Mouse (Mus musculus): ENCODE data around the gene Rab43. TPM values are rescaled to one million over a fixed set of nuclear protein-coding genes. Genes with fewer than 3 reads are reported as not detected.
A peak's percentile ranks its signal among the peaks of the same experiment; 100 is the strongest.

Rab43 gene
- polyA plus RNA-seq, 1 experiment from 2014 or later, result 11.3 TPM

DNA sequence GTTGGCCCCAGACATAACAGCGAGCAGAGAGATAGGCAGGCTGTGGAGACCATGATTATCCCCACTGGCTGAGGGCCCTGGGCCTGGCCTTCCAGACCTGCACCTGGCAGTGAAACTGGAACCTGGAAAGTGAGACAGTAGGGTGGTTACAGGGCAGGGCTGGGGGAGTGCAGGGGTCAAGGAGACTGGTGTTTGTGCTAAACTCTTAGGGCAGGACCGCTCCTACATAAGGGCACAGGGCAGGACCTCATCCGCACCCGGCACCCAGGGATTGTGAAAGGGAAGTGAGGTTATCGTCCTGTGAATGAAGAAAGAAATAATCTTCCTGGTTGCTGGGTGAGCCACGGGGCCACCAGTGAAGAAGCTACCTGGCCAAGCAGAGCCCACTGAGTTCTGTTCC is 22.2 kb downstream of the Rab43 start:
- peak; percentile 38 for ATAC-seq

DNA sequence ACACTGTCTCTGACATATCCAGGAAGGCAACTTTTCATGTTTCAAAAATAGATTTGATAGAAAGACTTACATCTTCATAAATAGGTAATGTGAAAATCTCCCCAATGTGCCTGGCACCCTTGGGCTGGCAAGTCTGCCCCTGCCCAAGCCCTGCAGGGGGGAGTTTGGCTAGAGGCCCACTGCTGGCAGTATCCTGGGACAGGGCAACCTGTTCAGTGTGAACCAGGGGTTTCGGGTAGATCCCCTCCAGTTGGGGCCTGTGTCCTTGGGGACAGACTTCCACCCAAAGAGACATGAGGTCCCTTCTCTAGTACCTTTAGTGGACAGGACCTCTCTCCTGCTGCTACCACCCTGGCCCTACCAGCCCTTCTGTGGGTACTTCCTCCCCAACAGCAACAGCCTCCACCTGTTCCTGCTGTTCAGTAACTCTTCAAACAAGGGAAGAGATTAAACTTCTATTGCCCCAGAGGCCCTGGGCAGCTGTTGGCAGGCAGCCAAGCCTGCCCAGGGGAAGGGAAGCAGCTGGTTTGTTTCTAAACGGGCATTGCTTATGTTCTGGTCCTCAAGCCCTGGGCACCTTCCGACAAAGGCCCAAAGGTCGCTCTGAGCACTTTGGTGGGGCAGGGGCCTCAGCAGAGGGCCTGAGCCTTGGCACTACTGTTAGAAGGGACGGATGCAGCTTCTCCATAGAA is 22.9 kb downstream of the Rab43 start:
- 32% methylated on average over 5 of the region's 5 CpGs for WGBS
- H3K4me2 ChIP-seq (ENCODE audit: low read depth, low read length), result peak overlapping the region; percentile 7
- peaks cover 29% of the 10 kb centered on the region for H3K4me1 ChIP-seq (ENCODE audit: control insufficient read depth, insufficient read depth, low read length)
- H3K9ac ChIP-seq (ENCODE audit: low read depth, low read length), result peak overlapping the region; percentile 54
- no peaks in the 10 kb centered on the region for H3K27me3 ChIP-seq (replicated peaks; ENCODE audit: control insufficient read depth, insufficient read depth, low read length)
- H3K9me3 ChIP-seq (ENCODE audit: control insufficient read depth, low read length), result no peaks in the 10 kb centered on the region
- H3K36me3 ChIP-seq (ENCODE audit: control insufficient read depth, insufficient read depth, low read length), result no peaks in the 10 kb centered on the region
- H3K27ac ChIP-seq (ENCODE audit: low read length), result peak overlapping the region; percentile 92
- no peak overlapping the region for H3K4me3 ChIP-seq (ENCODE audit: low read length)
- peak; percentile 84 for ATAC-seq

More for the DNA sequence above, 22.2 kb downstream of the Rab43 start:
- Histone ChIP-seq H3K9ac (ENCODE audit: low read depth, low read length) (peak overlapping the region; percentile 54), H3K36me3 (ENCODE audit: control insufficient read depth, insufficient read depth, low read length) (no peaks in the 10 kb centered on the region), H3K4me2 (ENCODE audit: low read depth, low read length) (peak overlapping the region; percentile 7), H3K27ac (ENCODE audit: low read length) (peak overlapping the region; percentile 92), H3K9me3 (ENCODE audit: control insufficient read depth, low read length) (no peaks in the 10 kb centered on the region), H3K4me3 (ENCODE audit: low read length) (no peak overlapping the region), H3K27me3 (replicated peaks; ENCODE audit: control insufficient read depth, insufficient read depth, low read length) (no peaks in the 10 kb centered on the region), H3K4me1 (ENCODE audit: control insufficient read depth, insufficient read depth, low read length) (peaks cover 29% of the 10 kb centered on the region)
- 68% methylated on average over 6 of the region's 6 CpGs for WGBS

DNA sequence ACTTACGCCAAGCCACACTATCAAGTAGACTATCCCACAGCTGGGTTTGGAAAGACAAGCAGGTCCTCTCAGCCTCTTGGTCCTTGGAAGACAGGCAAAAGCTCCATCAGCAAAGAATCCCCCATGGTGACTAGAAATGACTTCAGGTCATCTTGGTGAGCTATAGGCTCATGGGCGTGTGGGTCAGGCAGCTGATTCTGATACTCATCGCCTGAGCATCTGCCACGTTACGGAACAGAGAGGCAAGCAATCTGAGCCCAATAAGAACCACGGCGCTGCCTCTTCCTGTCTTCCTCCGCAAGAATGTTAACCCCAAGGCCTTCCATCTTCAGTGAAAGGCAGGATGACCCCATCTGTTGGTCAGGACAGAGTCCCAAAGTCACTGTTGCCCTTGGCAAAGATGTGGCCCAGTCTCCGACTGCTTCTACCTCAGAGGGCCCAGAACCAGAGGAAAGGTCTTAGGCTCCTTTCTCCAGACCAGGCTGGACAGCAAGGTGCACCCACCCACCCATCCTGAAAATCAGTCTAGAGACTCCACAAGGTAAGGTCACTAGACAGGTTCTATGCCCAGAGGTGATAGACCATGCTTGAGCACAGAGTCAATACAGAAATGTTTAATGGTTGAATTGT is 23.6 kb downstream of the Rab43 start:
- 0 out of 2 replicates have a peak overlapping the region, but pooled peaks have one; percentile 49 for H3K9ac ChIP-seq (ENCODE audit: low read depth, low read length)
- no peak overlapping the region for H3K4me2 ChIP-seq (ENCODE audit: low read depth, low read length)
- peak overlapping the region; percentile 92 for H3K27ac ChIP-seq (ENCODE audit: low read length)
- no peaks in the 10 kb centered on the region for H3K27me3 ChIP-seq (replicated peaks; ENCODE audit: control insufficient read depth, insufficient read depth, low read length)
- peaks cover 29% of the 10 kb centered on the region for H3K4me1 ChIP-seq (ENCODE audit: control insufficient read depth, insufficient read depth, low read length)
- no peak for ATAC-seq
- no peaks in the 10 kb centered on the region for H3K9me3 ChIP-seq (ENCODE audit: control insufficient read depth, low read length)
- H3K4me3 ChIP-seq (ENCODE audit: low read length), result no peak overlapping the region
- 92% methylated on average over 9 of the region's 9 CpGs for WGBS
- H3K36me3 ChIP-seq (ENCODE audit: control insufficient read depth, insufficient read depth, low read length), result no peaks in the 10 kb centered on the region

DNA sequence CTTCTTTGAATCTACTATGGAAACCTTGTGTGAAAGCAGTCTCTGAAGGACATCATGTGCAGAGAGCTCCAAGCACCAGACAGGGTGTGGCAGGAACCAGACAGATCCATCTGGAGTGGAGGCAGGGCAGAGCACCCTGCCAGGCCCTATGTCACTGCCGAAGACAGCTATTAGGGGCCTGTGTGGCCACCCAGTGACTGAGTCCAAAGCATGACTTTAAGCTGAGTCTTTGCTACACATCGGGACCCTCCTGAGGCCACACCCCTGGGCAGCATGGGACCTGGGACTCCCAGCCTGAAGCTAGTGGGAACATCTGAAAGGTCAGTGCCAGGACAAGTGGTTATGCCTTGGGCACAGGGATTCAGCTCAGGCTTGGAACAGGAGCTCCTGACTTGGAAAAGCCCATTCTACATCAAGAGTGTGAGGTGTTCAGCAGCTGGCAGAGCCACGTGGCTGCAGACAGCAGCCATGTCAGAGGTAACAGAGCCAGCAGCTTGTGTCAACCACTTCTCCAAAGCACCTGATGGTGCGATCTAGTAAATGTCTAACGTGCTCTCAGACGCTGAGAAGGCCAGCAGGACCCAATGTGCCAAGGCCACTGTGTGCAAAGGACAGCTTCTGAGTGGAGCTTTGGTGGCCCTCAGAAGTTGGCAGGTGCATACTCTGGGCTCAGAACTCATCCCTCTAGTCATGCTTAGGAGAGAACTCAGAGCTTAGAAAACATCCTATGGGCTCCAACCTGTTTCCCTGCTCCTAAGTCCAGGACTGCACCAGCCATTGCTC is 24.7 kb downstream of the Rab43 start:
- H3K36me3 ChIP-seq (ENCODE audit: control insufficient read depth, insufficient read depth, low read length), result no peaks in the 10 kb centered on the region
- no peak overlapping the region for H3K4me3 ChIP-seq (ENCODE audit: low read length)
- H3K27ac ChIP-seq (ENCODE audit: low read length), result peak overlapping the region; percentile 7; the same call in 1 of the 2 replicates
- no peaks in the 10 kb centered on the region for H3K9me3 ChIP-seq (ENCODE audit: control insufficient read depth, low read length)
- ATAC-seq, result no peak
- H3K4me2 ChIP-seq (ENCODE audit: low read depth, low read length), result no peak overlapping the region
- H3K4me1 ChIP-seq (ENCODE audit: control insufficient read depth, insufficient read depth, low read length), result peaks cover 29% of the 10 kb centered on the region
- WGBS, result 79% methylated on average over 6 of the region's 6 CpGs
- H3K27me3 ChIP-seq (replicated peaks; ENCODE audit: control insufficient read depth, insufficient read depth, low read length), result no peaks in the 10 kb centered on the region
- H3K9ac ChIP-seq (ENCODE audit: low read depth, low read length), result no peak overlapping the region

DNA sequence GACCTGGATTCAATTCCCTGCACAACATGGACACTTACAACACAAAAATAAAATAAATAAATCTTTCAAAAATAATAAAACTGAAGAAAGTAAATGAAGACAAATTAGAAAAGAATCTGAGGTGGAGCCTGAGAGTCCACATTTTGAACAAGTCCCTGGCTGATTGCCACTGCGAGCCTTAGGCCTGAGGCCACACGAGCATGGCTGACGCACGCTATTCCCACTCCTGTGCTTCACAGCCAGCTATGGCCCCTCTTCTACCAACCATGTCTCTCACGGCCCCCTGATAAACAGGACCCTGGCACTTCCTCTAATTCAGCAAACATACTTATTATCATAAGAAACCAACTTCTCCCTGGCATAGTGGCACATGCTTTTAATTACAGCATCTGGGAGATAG is 25.3 kb downstream of the Rab43 start:
- 86% methylated on average over 5 of the region's 5 CpGs for WGBS
- Histone ChIP-seq H3K4me1 (ENCODE audit: control insufficient read depth, insufficient read depth, low read length) (peaks cover 29% of the 10 kb centered on the region), H3K4me2 (ENCODE audit: low read depth, low read length) (no peak overlapping the region), H3K36me3 (ENCODE audit: control insufficient read depth, insufficient read depth, low read length) (no peaks in the 10 kb centered on the region), H3K27ac (ENCODE audit: low read length) (no peak overlapping the region), H3K27me3 (replicated peaks; ENCODE audit: control insufficient read depth, insufficient read depth, low read length) (no peaks in the 10 kb centered on the region), H3K9ac (ENCODE audit: low read depth, low read length) (no peak overlapping the region), H3K4me3 (ENCODE audit: low read length) (no peak overlapping the region), H3K9me3 (ENCODE audit: control insufficient read depth, low read length) (no peaks in the 10 kb centered on the region)
- no peak for ATAC-seq

DNA sequence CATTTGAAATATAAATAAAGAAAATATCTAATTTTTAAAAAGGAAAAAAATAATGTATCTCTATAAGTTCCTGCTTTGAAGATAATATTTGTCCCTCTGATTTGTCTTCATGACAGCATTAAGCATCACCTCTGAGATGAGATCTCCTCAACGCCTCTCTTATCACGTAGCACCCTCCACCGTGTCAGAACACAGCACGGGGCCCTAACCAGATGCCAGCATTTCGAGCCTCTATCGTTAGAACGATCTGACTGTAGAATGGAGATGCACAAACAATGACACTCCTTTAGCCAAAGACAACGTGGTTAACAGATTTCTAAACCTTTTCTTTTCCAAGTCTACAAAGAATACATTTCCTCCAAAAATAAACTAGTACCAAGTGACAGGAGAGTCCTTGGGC is 27.9 kb downstream of the Rab43 start:
- peaks cover 16% of the 10 kb centered on the region for H3K4me1 ChIP-seq (ENCODE audit: control insufficient read depth, insufficient read depth, low read length)
- 81% methylated on average over 8 of the region's 8 CpGs for WGBS

DNA sequence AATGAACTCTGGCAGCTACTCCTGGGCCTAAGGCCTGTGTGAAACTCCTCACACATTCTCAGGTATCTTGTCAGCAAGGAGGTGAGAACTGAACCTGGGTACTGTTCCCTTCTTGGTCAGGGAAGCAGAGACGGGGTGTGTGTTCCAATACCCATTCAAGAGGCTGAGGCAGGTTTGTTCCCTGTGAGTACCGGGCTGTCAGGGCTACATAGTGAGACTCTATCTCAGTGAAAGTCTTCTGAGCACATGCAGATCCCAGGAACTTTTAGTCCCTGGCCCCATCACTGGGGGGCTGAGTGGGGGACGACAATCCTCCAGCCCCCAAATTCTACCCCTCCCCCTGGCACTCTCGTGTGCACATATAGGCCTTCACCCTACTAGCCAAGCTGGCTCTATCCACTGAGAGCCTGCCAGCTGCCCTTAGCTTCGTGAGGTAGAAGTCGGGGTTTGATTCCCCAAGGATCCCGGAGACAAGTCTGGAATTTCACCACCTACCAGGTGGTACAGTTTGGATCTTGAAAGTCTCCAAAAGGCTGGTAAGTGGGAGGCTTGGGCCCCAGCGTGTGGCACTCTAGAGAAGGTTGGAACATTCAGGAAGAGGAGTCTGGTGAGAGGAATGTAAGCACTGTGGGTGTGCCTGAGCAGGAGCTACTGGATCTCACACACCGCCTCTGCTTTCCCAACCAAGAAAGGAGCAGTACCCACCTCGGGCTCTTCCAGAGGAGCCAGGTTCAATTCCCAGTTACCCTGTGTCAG is 31.2 kb downstream of the Rab43 start:
- no peak overlapping the region for H3K4me2 ChIP-seq (ENCODE audit: low read depth, low read length)
- H3K9ac ChIP-seq (ENCODE audit: low read depth, low read length), result no peak overlapping the region
- H3K27ac ChIP-seq (ENCODE audit: low read length), result no peak overlapping the region
- 84% methylated on average over 10 of the region's 10 CpGs for WGBS
- H3K27me3 ChIP-seq (replicated peaks; ENCODE audit: control insufficient read depth, insufficient read depth, low read length), result no peaks in the 10 kb centered on the region
- H3K36me3 ChIP-seq (ENCODE audit: control insufficient read depth, insufficient read depth, low read length), result no peaks in the 10 kb centered on the region
- H3K4me3 ChIP-seq (ENCODE audit: low read length), result no peak overlapping the region
- H3K9me3 ChIP-seq (ENCODE audit: control insufficient read depth, low read length), result no peaks in the 10 kb centered on the region
- ATAC-seq, result no peak
- H3K4me1 ChIP-seq (ENCODE audit: control insufficient read depth, insufficient read depth, low read length), result peaks cover 17% of the 10 kb centered on the region

More for the DNA sequence above, 27.9 kb downstream of the Rab43 start:
- ATAC-seq, result no peak
- Histone ChIP-seq H3K27ac (ENCODE audit: low read length) (no peak overlapping the region), H3K4me3 (ENCODE audit: low read length) (no peak overlapping the region), H3K27me3 (replicated peaks; ENCODE audit: control insufficient read depth, insufficient read depth, low read length) (no peaks in the 10 kb centered on the region), H3K9me3 (ENCODE audit: control insufficient read depth, low read length) (no peaks in the 10 kb centered on the region), H3K36me3 (ENCODE audit: control insufficient read depth, insufficient read depth, low read length) (no peaks in the 10 kb centered on the region), H3K4me2 (ENCODE audit: low read depth, low read length) (no peak overlapping the region), H3K9ac (ENCODE audit: low read depth, low read length) (no peak overlapping the region)

DNA sequence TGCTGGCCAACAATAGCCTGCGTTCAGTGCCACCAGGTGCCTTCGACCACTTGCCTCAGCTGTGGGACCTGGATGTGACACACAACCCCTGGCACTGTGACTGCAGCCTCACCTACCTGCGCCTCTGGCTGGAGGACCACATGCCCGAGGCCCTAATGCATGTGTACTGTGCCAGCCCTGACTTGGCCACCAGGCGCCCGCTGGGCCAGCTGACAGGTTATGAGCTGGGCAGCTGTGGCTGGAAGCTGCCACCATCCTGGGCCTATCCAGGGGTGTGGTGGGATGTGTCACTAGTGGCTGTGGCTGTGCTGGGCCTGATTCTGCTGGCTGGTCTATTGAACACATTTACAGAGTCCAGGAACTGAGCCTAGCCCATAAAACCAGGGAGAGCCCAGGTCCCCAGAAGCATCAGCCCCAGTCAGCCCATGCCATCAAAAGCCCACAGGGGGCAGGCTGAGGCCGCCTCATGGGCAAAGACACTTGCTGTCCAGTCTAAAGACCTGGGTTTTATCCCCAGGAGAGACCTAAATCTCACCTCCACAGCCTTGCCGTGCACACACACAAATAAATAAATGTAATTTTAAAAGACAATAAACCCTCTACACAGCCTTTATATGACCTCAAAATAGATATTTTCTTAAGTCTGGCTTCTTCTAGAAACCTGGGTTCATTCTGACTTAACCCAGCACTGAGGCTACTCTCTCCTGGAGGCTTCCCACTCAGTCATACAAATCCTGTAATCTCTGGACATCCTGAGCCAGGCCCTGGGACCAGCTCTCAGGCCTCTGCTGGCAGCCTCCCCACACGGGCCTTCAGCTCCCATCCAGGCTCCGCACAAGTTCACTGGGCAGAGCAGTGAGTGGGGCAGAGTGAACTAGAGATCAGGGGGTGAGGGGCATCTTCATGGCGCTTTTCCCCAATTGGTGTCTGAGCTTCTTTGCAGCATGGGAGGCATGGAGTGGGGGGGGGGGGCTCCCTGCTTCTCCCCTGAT is 32.5 kb downstream of the Rab43 start:
- Histone ChIP-seq H3K27ac (ENCODE audit: low read length) (no peak overlapping the region), H3K9me3 (ENCODE audit: control insufficient read depth, low read length) (no peaks in the 10 kb centered on the region), H3K27me3 (replicated peaks; ENCODE audit: control insufficient read depth, insufficient read depth, low read length) (no peaks in the 10 kb centered on the region), H3K9ac (ENCODE audit: low read depth, low read length) (0 out of 2 replicates have a peak overlapping the region, but pooled peaks have one; percentile 29), H3K36me3 (ENCODE audit: control insufficient read depth, insufficient read depth, low read length) (no peaks in the 10 kb centered on the region), H3K4me1 (ENCODE audit: control insufficient read depth, insufficient read depth, low read length) (peaks cover 17% of the 10 kb centered on the region), H3K4me2 (ENCODE audit: low read depth, low read length) (no peak overlapping the region), H3K4me3 (ENCODE audit: low read length) (no peak overlapping the region)
- 87% methylated on average over 11 of the region's 11 CpGs for WGBS
- peak; percentile 56 for ATAC-seq

All from intestine, embryonic 16.5 days (tissue).